Mouse (Mus musculus) kidney, postnatal 25 days (tissue): ENCODE data around the gene Heph.
"Not testable (repeated sequence)": the region's sequence is repeated elsewhere in the genome, so short reads cannot be mapped to it uniquely, and the experiment has no call there.

Experiments used
- DNase-seq, 2 experiments: peaks; one replicate each; pipeline ENCODE4 v3.0.0; 2021; ENCODE audit warnings: mixed read lengths in 2 of 2

Heph gene

GRCm38 (mm10) chrX:96455149-96455548 lies at the start of gene Heph:
TSS of gene Heph (plus strand) at chrX:96455359.
- peak; percentile 1 to 38 for DNase-seq

- DNase-seq = not testable (repeated sequence)
Measured at GRCm38 (mm10) chrX:96415351-96415750, 39.8 kb upstream of the Heph start.

- no peak for DNase-seq
Measured at GRCm38 (mm10) chrX:96416970-96417369, 38.2 kb upstream of the Heph start.

GRCm38 (mm10) chrX:96417733-96418132 lies 37.4 kb upstream of the Heph start:
- DNase-seq = no peak

- DNase-seq = no peak
Measured at GRCm38 (mm10) chrX:96419383-96419782, 35.8 kb upstream of the Heph start.

GRCm38 (mm10) chrX:96456201-96456963 lies 1.2 kb downstream of the Heph start, which contains the start of gene Hsf3:
TSS of gene Hsf3 (minus strand) at chrX:96456294.
- DNase-seq = peak; percentile 39 to 66

- DNase-seq = peak in 1 of 2 experiments; percentile 1
Measured at GRCm38 (mm10) chrX:96501580-96501979, 46.4 kb downstream of the Heph start.
